Mouse (Mus musculus) spleen, postnatal 36 days (tissue): Measurements from ENCODE around the gene Tex2.

Source experiments
- DNase-seq, 2 experiments: peaks; one replicate each; pipeline ENCODE4 v3.0.0; 2022; ENCODE audit warnings: low spot score in 2 of 2, mixed read lengths in 1 of 2

Gene Tex2

DNA sequence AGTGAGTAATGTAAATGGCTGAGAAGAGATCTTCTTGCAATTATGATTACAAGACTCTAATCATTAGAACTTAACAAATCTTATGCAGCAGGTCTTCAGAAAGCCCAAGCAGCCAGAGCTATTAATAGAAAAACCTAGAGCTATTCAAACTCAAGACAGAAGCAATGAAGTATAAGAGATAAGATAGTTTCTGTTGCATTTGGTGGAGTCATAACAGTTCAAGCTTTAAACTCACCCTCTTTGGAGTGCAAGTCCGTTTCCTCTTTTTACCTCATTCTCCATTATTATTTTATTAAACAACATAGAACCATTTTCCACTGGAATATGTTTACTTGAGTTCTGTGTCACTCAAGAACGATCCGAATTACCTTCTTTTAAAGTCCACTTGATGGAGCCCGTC is 154.7 kb downstream of the Tex2 start:
- no peak for DNase-seq
